Mouse (Mus musculus) liver, embryonic 14.5 days (tissue): ENCODE measurements around the gene Dyx1c1.

Experiments used
- CTCF ChIP-seq: IDR thresholded peaks from 2 replicates; pipeline ENCODE4 v1.5.1; 2016; ENCODE audit warnings: antibody characterized with exemption, low read depth, control low read depth
- EP300 ChIP-seq: IDR thresholded peaks from 2 replicates; pipeline ENCODE4 v1.6.1; 2016; ENCODE audit warnings: antibody characterized with exemption, low read depth

DNA sequence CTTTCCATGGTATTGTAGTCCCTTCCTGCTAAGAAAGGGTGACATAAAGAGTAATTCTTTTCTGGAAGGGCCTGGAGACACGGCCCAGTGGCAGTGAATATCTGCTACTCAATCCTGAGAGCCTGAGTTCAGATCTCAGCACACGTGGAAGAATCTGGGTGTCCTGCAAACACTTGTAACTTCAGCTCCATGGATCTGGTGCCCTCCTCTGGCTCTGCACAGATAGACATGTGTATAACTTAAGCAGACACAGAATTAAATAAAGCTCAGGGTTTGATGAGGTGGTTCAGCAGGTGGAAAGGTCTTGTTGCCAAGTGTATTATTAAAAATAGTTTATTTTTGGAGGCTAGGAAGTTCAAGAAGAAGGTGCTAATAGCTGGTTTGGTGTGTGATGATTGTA, 41.9 kb downstream of the Dyx1c1 start:
- TF ChIP-seq CTCF (no peak), EP300 (no peak)
